Mouse (Mus musculus): ENCODE data around the gene Tceal8.

DNA sequence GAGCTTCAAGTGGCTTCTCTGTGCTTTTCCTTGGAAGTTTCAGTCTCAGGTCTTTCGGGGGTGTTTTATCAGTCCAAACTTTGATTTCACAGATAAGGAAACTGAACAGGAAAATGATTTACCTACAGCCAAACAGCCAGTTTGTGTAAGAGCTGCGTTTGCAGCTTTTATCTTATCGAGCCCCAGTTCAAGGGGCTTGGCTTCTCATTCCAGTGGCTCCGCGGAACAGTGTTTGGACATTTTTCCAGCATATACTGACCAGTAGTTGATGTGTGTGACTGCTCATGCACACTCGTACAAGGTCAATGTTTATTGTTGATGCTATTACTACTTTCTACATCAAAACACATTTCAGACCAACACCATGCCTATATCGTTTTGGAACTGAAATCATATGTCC is 27.9 kb downstream of the Tceal8 start:
- no peak for TF ChIP-seq POLR2A (IDR thresholded peaks at IDR 0.05; ENCODE audit: borderline replicate concordance, extremely low read depth, insufficient read depth, insufficient read length, poor library complexity, severe bottlenecking)
- no peak for TF ChIP-seq CTCF (IDR thresholded peaks at IDR 0.05; ENCODE audit: borderline replicate concordance, extremely low read depth, insufficient read depth, insufficient read length)

Data from brain, embryonic 14.5 days (tissue).